Mouse (Mus musculus) layer of hippocampus, adult 2 months (tissue): ENCODE measurements at regions not wholly inside any gene's neighbourhood (a gene's known extent, or its start where the extent isn't known, plus 50 kb on each side); places are given as distances from the start of the nearest gene placed in this dataset.

Source experiments
- DNase-seq, 2 experiments: peaks; one replicate each; pipeline ENCODE4 v3.0.0; 2022; ENCODE audit warnings: low spot score in 2 of 2
- H3K27ac ChIP-seq: fragments of 200-600 bp; 2 replicates; pipeline ENCODE4 v1.8.1; 2022
- H3K4me3 ChIP-seq: fragments of 200-600 bp; 2 replicates; pipeline ENCODE4 v1.8.1; 2022; ENCODE audit warnings: mild to moderate bottlenecking
- CTCF ChIP-seq: fragments of 200-600 bp; conservative IDR thresholded peaks from 2 replicates; pipeline ENCODE4 v1.8.1; 2022; ENCODE audit warnings: antibody characterized with exemption, mild to moderate bottlenecking, moderate library complexity

GRCm38 (mm10) chr12:15961834-15962233 lies 145.1 kb upstream of the Trib2 start:
- no peak for DNase-seq
- Histone ChIP-seq H3K27ac (no peak overlapping the region), H3K4me3 (no peak overlapping the region)
- no peak for TF ChIP-seq CTCF

- Histone ChIP-seq H3K27ac (no peak overlapping the region), H3K4me3 (no peak overlapping the region)
- no peak for TF ChIP-seq CTCF
- DNase-seq: no peak
Measured at GRCm38 (mm10) chr12:15937443-15938237, 120.9 kb upstream of the Trib2 start.

GRCm38 (mm10) chr12:15932067-15932466 lies 115.3 kb upstream of the Trib2 start:
- TF ChIP-seq CTCF: no peak
- no peak overlapping the region for H3K4me3 ChIP-seq
- DNase-seq: no peak
- H3K27ac ChIP-seq: no peak overlapping the region

- TF ChIP-seq CTCF: no peak
- Histone ChIP-seq H3K4me3 (no peak overlapping the region), H3K27ac (no peak overlapping the region)
- DNase-seq: no peak
Measured at GRCm38 (mm10) chr12:15931535-15931934, 114.8 kb upstream of the Trib2 start.

GRCm38 (mm10) chr12:15930155-15930554 lies 113.4 kb upstream of the Trib2 start:
- Histone ChIP-seq H3K4me3 (no peak overlapping the region), H3K27ac (no peak overlapping the region)
- TF ChIP-seq CTCF: no peak
- no peak for DNase-seq

- H3K4me3 ChIP-seq: no peak overlapping the region
- TF ChIP-seq CTCF: no peak
- no peak overlapping the region for H3K27ac ChIP-seq
- DNase-seq: no peak
Measured at GRCm38 (mm10) chr12:15929541-15929940, 112.8 kb upstream of the Trib2 start.

GRCm38 (mm10) chr12:15918291-15918690 lies 101.6 kb upstream of the Trib2 start:
- TF ChIP-seq CTCF: no peak
- no peak overlapping the region for H3K27ac ChIP-seq
- no peak for DNase-seq
- no peak overlapping the region for H3K4me3 ChIP-seq

GRCm38 (mm10) chr12:15912959-15913358 lies 96.2 kb upstream of the Trib2 start:
- Histone ChIP-seq H3K4me3 (no peak overlapping the region), H3K27ac (no peak overlapping the region)
- no peak for TF ChIP-seq CTCF
- no peak for DNase-seq

GRCm38 (mm10) chr12:15912491-15912890 lies 95.8 kb upstream of the Trib2 start:
- TF ChIP-seq CTCF: no peak
- DNase-seq: no peak
- no peak overlapping the region for H3K27ac ChIP-seq
- H3K4me3 ChIP-seq: no peak overlapping the region

GRCm38 (mm10) chr12:15911254-15911991 lies 94.7 kb upstream of the Trib2 start:
- Histone ChIP-seq H3K4me3 (no peak overlapping the region), H3K27ac (no peak overlapping the region)
- no peak for DNase-seq
- no peak for TF ChIP-seq CTCF

- TF ChIP-seq CTCF: no peak
- H3K4me3 ChIP-seq: no peak overlapping the region
- H3K27ac ChIP-seq: peak overlapping the region; percentile 6; the same call in 1 of the 2 replicates
- no peak for DNase-seq
Measured at GRCm38 (mm10) chr12:15897539-15897938, 80.8 kb upstream of the Trib2 start.

GRCm38 (mm10) chr12:15896511-15896910 lies 79.8 kb upstream of the Trib2 start:
- Histone ChIP-seq H3K4me3 (no peak overlapping the region), H3K27ac (peak overlapping the region; percentile 6; the same call in 1 of the 2 replicates)
- no peak for TF ChIP-seq CTCF
- peak in 1 of 2 experiments; percentile 10 for DNase-seq

- no peak overlapping the region for H3K27ac ChIP-seq
- H3K4me3 ChIP-seq: no peak overlapping the region
- peak; percentile 48 for TF ChIP-seq CTCF
- no peak for DNase-seq
Measured at GRCm38 (mm10) chr12:15895215-15895614, 78.5 kb upstream of the Trib2 start.

GRCm38 (mm10) chr12:15890591-15890990 lies 73.9 kb upstream of the Trib2 start:
- TF ChIP-seq CTCF: no peak
- Histone ChIP-seq H3K27ac (no peak overlapping the region), H3K4me3 (no peak overlapping the region)
- DNase-seq: no peak
